Mouse (Mus musculus) cerebellum, adult 11 months (tissue): Measurements from ENCODE around the gene Pard6a.

Source experiments
- DNase-seq: peaks from one replicate; pipeline ENCODE4 v3.0.0; 2022

Gene Pard6a

DNA sequence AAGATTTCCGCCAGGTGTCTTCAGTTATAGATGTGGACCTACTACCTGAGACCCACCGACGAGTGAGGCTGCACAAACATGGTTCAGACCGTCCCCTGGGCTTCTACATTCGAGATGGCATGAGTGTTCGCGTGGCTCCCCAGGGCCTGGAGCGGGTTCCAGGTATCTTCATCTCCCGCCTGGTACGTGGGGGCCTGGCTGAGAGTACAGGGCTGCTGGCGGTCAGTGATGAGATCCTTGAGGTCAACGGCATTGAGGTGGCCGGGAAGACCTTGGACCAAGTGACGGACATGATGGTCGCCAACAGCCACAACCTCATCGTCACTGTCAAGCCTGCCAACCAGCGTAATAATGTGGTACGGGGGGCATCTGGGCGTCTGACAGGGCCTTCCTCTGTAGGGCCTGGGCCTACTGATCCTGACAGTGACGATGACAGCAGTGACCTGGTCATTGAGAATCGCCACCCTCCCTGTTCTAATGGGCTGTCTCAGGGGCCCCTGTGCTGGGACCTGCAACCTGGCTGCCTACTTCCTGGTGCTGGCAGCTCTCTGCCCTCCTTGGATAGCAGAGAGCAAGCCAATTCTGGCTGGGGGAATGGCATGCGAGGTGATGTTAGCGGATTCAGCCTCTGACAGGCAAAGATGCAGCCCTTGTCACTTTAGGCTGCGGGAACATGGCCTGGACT lies 1.9 kb downstream of the Pard6a start:
- DNase-seq, result peak; percentile 47

DNA sequence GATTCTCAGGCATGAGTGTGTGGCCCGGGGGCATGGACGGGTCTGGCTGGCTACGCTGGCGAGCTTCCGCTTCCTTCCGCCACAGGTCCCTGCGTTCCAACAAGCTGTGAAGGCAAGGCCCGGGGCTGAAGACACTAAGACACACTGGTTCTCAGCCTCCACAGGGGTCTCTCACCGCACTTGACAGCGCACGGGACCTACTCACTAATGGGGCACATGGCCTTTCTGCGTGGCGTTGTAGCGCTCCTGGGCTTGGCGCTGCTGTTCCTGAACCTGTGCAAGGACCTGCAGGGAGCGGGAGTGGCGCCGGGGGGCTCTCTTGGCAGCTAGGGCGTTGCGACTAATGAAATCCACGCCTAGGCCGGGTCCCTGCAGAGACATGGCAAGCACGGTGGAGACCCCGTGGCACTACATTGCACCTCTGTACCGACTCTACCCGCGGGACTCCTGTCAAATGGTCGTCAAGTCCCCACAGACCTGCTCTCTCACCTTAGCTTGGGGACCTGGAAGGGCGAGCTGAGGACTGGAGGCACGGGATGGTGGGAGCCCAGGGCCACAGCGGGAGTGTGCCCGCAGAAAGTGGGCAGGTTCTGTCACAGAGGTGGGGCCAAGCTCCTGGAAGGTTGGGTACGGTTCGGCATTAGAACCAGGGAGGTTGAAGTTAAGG lies 3.3 kb downstream of the Pard6a start:
- peak; percentile 57 for DNase-seq

DNA sequence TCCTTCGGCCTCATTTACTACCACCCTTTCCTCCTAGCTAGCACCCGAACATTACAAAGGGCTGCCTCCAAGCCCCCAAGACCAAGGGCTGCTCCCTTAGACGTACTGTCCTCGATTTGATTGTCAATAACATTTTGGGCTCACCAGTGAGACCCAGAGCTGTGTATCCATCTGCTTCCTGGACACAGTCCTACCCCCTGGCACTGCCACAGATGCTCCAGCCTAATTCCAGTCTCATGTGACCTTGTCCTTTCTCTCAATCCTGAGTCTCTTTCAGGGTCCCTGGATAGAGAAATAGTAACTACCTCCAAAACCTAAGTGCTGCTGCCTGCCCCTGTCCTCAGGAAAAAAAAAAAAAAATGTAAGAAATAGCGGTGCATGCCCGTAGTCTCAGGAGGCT lies 4.0 kb downstream of the Pard6a start:
- peak; percentile 83 for DNase-seq

DNA sequence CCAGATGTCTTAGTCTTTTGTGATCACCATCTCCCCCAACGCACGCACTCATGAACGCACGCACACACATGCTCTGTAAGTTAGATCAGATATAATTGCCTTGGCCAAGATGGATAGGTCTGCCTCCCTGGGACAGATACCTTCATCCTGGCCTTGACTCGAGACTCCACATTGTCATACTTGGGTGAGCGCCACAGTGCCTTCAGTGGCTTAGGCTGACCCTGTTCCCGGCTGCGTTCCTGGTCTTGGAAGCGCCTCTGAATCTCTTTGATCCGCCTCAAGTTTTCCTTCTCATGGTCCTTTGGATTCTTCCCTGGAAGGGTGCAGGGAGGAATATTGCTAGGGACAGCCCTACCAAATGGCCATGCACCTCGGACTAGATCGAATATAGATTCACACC lies 5.5 kb downstream of the Pard6a start:
- no peak for DNase-seq

DNA sequence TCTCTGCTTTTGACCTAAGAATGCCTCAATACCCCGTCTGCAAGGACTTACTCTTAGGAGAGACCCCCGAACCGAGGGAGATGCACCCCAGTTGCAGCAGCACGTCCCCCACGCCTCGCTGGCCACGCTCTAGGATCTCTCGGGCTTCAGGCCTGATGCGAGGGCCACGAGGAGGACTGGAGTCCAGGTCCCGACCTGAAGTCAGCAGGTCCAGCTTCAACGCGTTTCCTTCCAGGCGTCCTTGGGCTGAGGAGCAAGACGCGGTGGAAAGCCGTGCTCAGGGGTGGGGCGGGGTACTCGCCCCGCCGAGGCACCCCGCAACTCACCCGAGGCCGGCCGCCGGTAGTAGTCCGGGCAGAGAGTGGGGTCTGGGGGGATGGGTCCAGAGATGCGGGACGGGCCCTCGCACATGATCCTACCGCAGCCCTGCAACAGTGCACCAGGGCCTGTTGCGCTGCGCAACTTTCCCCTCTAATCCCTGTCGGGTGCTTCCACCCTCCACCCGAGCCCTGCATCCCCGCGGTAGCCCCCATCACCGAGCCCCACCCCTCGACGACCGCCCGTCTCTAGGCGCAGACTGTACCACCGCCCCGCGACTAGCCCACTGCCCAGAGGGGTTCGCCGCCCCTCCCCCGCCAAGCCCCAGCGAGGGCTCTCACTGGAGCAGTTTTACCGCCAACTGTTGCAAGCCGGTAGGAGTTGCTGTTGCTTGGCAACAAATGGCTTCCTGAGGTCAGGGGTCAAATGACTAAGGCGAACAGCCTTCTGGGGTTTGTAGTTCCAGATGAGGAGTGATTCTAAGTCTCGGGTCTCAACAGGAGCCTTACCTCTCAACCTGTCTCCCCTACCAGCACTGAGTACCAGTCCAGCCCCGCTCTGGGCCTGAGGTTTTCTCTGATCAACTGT lies 6.8 kb downstream of the Pard6a start, which contains the start of the genes 4933405L10Rik and Enkd1:
Gene 4933405L10Rik (plus strand): TSS at position 158 of the 906 bp plus-strand sequence.
Gene Enkd1 (minus strand): TSS at position 713 of the 906 bp plus-strand sequence.
- DNase-seq, result peak; percentile 82

DNA sequence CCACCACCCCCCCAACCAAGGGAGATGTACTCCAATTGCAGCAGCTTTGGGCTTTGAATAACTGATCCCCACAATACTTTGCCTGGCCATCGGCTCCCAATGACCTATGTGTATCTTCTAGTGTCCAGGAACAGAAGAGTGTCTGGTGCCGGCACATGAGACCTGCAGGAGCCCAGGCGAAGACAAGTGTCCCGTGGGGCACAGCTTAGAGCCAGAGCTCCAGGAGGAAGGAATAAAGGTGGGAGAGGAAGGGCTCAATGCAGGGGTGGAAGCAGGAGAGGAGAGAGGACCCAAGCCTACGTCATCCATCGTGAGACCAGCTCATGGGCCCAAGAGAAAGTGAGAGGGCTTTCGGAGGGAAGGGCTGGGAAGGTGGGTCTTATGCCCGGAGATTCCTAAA lies 7.7 kb downstream of the Pard6a start:
- no peak for DNase-seq

DNA sequence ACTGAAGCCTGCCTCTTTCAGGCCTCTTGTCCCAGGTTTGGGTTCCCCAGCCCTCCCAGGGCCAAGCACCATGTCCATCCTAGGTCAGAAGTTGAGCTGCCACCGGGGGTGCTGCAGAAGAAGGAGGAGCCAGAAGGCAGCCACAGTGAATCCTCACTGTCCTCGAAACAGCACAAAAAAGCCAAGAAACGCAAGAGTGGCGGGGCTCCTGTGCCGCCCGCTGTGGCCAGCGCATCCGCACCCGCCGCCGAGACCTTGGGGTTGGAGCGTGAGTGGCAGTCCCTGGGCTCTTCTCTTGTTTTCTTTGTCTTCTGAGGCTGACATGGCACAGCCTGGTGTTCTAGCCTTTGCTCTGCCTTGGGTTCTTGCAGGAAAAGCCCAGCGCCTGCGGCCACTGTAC lies 8.4 kb downstream of the Pard6a start:
- no peak for DNase-seq

DNA sequence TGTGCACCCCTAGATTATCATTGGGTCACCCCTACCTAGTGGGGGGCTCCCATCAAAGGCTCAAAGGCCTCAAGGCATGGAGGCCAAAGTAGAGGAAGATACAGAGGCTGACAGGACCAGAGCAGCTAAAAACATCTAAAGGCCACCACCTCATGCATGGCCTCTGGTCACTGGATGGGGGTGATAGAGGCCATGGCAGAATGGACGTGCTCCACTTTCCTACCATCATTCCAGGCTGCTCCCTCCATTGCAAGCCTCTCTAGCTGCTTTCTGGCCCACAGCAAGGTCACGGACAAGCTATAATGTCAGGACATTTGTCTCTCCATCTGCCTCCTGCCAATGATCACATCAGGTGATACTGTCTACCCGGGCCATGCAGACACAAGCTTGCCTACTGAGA lies 11.3 kb downstream of the Pard6a start:
- DNase-seq, result no peak

DNA sequence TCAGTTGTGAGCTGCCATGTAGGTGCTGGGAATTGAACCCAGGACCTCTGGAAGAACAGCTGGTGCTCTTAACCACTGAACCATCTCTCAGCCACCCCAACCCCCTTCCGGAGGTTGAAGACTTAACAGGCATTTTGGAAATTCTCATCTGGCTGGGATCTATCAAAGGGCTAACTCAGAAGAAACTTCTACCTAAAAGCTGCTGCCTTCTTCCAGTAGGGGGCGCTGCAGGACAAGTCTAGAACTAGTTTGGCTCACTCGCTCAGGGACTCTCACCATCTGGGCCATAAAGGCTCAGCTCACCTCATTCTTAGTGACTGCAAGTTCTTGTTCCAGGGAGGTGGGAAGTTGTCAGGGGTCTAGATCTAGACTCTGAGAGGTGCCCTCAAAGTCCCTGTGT lies 13.2 kb downstream of the Pard6a start:
- peak; percentile 84 for DNase-seq

DNA sequence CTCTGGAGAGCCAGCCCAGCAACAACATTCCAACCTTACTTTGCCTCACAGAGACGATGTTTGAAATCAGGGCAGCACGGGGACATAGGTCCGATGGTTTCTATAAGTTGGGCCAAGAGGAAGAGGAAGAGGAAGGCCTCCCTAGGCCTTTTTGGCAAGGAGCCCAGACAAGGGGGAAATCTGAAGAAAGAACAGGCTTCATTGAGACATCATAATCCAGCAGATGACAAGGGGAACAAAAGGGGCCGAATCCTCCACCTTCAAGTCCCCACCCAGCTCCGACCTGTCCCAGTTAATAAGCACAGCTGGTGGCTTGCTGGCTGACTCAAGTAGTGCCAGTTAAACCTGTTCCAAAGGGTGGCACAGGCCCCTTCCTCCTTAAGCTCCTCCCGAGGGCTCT lies 14.1 kb downstream of the Pard6a start:
- DNase-seq, result no peak

DNA sequence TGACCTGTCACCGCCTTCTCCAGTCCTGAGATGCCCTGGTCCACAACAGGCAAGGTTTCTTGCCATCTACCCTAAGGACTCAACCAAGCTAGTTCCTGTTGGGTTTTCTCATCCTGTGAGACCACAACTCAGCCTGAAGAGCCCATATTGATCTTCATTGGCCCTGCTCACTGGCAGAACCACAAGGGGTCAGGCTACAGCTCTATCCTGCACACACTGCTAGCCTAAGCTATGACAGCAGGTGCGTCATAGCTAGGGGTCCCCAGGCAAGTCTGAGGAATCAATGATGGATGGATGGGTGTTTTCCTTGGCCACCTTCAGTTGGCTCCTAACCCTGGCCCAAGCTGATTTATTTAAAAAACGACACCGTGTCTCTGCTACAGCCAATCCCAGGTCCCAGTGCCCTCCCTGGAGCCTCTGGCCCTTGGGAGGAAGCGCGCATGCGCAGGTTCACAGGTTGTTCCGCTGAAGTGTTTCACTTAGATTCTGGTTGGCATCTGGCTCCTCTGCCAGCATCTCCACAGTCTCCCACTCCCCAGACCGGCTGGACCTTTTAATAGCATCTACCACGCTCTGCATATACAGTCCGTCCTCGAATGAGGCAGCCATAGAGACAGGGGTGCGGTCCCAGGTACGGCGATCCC lies 15.5 kb downstream of the Pard6a start:
- no peak for DNase-seq

DNA sequence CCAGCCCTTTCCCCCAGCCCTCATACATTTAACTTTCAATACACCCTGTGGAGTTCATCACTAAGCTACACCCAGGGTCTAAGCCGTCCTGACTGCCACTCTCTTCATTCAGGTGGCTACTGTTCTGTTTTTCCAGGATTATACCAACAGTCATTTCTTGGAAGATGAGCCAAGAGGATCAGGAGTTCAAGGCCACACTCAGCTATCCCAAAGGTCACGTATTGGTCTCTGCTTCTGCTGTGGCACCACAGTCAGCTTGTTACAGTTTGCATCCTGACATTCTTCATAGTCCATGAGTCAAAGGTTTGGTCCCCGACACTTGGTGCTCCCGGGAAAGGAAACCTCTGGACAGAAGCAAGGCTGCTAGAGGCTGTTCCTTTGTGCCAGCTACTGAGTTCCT lies 18.7 kb downstream of the Pard6a start:
- no peak for DNase-seq

DNA sequence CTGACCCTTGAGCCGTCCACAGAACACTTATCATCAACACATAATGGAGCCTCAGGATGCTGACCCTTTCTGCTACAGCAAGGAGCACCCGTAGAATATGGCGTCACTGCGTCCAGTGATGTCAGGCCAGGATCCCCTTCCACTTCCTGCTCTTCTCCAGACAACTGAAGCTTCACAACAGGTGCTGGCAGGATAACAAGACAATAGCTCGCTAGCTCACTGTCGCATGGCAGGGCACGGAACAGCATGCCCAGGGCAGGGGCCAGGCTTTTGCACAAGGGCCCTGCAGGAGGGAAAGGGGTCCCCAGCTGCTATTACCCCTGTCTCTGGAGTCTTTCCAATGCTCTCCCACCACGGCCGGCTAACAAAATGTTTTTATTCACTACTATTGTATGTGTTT lies 21.9 kb downstream of the Pard6a start:
- DNase-seq, result no peak

DNA sequence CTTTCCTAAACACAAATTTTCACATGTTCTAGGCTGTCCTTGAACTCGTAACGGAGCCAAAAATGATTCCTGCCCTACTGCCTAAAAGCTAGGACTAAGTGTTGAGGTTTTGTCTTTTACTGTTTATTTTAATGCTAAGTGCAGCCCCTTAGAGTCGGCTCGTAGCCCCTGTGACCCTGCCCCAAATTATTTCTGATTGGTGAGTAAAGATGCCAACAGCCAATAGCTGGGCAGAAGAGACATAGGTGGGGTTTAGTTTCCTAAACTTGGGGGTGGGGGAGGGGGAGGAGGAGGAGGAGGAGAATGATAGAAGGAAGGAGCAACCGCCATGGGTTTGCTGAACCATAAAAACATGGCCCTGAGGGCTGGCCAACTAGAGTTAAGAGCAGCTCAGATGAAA lies 24.8 kb downstream of the Pard6a start:
- DNase-seq, result no peak

DNA sequence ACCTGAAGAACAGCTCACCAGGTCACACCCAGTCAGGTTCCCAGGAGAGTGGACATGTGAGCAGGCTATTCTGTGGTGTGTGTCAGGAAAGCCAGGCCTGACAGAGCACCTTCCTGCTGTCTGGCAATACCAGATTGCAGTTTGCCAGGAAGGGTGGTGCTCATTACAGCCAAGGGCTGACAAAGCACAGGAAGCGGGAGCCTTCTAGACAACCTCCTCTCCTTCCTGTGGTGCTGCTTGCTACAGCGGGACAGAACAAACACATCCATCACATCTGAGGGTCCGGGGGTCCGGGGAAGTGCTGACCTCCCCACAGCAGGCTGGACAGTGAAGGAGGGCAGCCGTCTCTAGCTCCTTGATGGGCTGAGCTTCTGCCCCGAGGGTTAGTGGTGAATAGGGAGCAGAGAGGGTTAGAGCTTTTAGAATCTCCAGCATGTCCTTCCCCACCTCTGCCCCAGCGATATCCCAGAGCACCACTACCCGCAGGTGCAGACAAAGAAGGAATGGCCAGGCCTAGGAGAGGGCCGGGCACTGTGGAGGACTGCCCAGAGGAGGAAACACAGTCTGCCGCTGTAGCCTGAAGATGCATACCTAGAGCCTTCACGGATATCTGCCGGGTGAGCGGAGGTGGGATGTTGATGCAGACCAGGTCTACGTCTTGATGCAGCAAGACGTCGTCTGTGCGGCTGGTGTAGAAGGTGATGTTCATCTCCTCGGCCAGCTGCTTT lies 26.6 kb downstream of the Pard6a start:
- DNase-seq, result no peak

DNA sequence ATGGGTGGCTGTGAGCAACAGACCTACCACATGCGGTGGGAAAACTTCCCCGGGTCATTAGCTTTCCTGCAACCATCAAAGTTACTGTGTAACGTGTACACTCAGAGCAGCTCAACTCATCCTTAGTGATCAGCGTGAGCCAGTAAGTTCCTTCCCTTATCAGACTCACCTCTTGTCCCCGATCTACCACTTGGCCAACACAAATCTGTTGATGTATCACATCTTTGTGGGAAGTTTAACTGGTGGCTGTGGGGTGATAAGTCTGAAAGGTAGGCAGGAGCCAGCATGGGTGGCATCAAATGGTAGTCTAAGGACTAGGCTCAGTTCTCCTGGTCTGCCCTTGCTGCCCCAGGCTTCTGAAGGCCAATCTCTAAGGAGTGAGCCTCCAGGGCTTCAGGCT lies 31.2 kb downstream of the Pard6a start:
- DNase-seq, result no peak

DNA sequence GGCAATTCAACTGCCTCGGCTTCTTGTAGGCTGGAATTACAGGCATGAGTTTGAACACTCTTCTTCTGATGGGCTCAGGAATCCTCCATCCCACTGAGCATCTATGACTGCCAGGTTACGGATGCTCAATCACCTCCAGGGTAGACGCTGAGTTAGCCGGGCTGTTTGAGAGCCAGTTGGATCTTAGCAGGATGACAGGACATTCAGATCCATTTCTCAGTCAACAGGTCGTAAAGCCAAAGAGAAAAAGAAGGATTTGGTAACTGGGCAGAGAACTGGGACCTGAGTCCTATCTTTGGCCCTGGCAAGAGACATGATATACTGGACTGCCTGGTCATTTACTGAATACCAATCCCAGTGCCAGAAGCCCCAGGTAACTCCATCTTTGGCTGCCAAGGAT lies 38.3 kb downstream of the Pard6a start:
- DNase-seq, result no peak

DNA sequence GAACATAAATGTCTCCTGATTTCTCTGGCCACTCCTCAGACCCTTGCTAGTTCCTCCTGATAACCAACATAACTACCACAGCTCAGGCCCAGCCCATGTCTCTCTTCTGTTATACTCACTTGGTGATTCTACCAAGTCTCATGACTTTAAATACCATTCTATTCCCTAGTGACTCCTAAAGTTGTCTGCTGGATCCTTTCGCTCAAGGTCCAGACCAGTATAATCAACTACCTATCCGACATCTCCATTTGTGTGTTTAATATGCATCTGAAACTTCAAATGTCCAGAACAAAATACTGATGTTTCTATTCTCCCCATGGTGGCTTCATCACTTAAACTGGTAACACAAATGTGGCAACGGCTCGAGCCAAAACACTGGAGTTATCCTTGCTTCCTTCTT lies 42.4 kb downstream of the Pard6a start:
- DNase-seq, result no peak

DNA sequence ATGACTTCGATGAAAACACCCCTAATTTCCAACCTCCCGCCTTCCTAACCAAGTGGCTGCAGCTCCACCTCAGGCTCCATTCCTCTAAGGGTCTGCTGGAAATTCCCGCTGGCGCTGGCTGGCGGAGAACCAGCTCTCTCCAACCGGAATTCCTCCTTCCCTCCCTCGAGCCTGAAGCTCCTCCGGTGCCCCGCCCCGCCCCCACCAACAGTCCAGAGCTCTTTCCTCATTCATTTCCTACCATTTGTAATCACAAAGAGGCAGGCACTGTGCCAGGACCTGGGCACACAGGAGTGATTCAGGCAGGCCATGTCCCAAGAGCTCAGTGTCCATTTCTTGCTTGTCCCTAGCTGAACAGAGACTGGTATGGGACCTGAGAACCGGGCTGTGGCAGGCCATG lies 49.7 kb downstream of the Pard6a start:
- peak; percentile 37 for DNase-seq
